Mouse (Mus musculus) limb, embryonic 11.5 days (tissue): ENCODE data around the gene Pga5. TPM values are rescaled to one million over a fixed set of nuclear protein-coding genes. Genes with fewer than 3 reads are reported as not detected.

Experiments
- ATAC-seq: fragments of 200-750 bp; cut with Nextera tagmentation; 2 replicates; pipeline ENCODE4 v1.8.0; 2017; ENCODE audit warnings: low read depth; ENCODE audit not compliant: insufficient number of reproducible peaks, low FRiP score, low TSS enrichment
- DNase-seq: peaks from one replicate; pipeline ENCODE4 v3.0.0-alpha.2; 2015; ENCODE audit warnings: low spot score
- H3K27ac ChIP-seq: fragments of 300-500 bp; sonication (generic); replicated peaks from 2 replicates; pipeline ENCODE4 v1.5.1; 2014; ENCODE audit warnings: low read depth, mild to moderate bottlenecking, low read length
- H3K27me3 ChIP-seq: fragments of 300-500 bp; sonication (generic); 2 replicates; pipeline ENCODE4 v1.6.1; 2014; ENCODE audit warnings: mild to moderate bottlenecking, low read length, mixed read lengths; ENCODE audit not compliant: control insufficient read depth, insufficient read depth
- H3K36me3 ChIP-seq: fragments of 300-500 bp; sonication (generic); 2 replicates; pipeline ENCODE4 v1.6.1; 2014; ENCODE audit warnings: mild to moderate bottlenecking, low read length, moderate library complexity, mixed read lengths; ENCODE audit not compliant: control insufficient read depth, insufficient read depth
- H3K4me1 ChIP-seq: fragments of 300-500 bp; sonication (generic); 2 replicates; pipeline ENCODE4 v1.6.1; 2014; ENCODE audit warnings: low read length, mixed read lengths; ENCODE audit not compliant: control insufficient read depth, insufficient read depth
- H3K4me2 ChIP-seq: fragments of 300-500 bp; sonication (generic); 2 replicates; pipeline ENCODE4 v1.6.1; 2014; ENCODE audit warnings: low read depth, mild to moderate bottlenecking, moderate library complexity; ENCODE audit not compliant: severe bottlenecking
- H3K4me3 ChIP-seq: fragments of 300-500 bp; sonication (generic); 2 replicates; pipeline ENCODE4 v1.5.1; 2014; ENCODE audit warnings: low read depth, low read length
- H3K9ac ChIP-seq: fragments of 300-500 bp; sonication (generic); 2 replicates; pipeline ENCODE4 v1.6.1; 2014; ENCODE audit warnings: mild to moderate bottlenecking, low read length
- H3K9me3 ChIP-seq: fragments of 300-500 bp; sonication (generic); 2 replicates; pipeline ENCODE4 v1.6.1; 2016; ENCODE audit warnings: low read length; ENCODE audit not compliant: control insufficient read depth
- WGBS: fragments of 180-500 bp; shearing (Covaris S2); extraction: QIAGEN DNeasy Blood & Tissue Kit; methylation state at CpG from one replicate; pipeline ENCODE4 v1.1.7; 2014; 5-methylcytosine and 5-hydroxymethylcytosine counted together
- polyA plus RNA-seq: library from polyadenylated mRNA; unstranded; fragments of >200 nt; fragmentation: Nextera tagmentation; extraction: Ambion mirVana; gene quantifications from 2 replicates; pipeline ENCODE4 v1.2.1, GENCODE M21; 2014

The Pga5 gene
- polyA plus RNA-seq = not detected in 2 replicates

- Histone ChIP-seq H3K36me3 (no peaks in the 10 kb centered on the region), H3K4me1 (no peaks in the 10 kb centered on the region), H3K4me2 (no peak within 1 kb of the TSS), H3K9ac (no peak within 1 kb of the TSS), H3K4me3 (no peak within 1 kb of the TSS), H3K27me3 (no peaks in the 10 kb centered on the region), H3K9me3 (no peaks in the 10 kb centered on the region), H3K27ac (no peak within 1 kb of the TSS)
- 46% methylated on average over 6 of the region's 6 CpGs for WGBS
- DNase-seq (peak; percentile 78), ATAC-seq (no peak)
Measured at GRCm38 (mm10) chr19:10677915-10678771, at the start of gene Pga5. Pga5 (minus strand) TSS chr19:10678071.

GRCm38 (mm10) chr19:10724629-10725363 is 46.9 kb upstream of the Pga5 start:
- H3K4me1 ChIP-seq = 0 out of 2 replicates have a peak, but pooled peaks cover 5% of the 10 kb centered on the region
- H3K27ac ChIP-seq = no peak overlapping the region
- no peak for ATAC-seq
- H3K4me3 ChIP-seq = no peak overlapping the region
- H3K9me3 ChIP-seq = no peaks in the 10 kb centered on the region
- DNase-seq = no peak
- no peak overlapping the region for H3K4me2 ChIP-seq
- no peaks in the 10 kb centered on the region for H3K36me3 ChIP-seq
- 77% methylated on average over 13 of the region's 13 CpGs for WGBS
- no peak overlapping the region for H3K9ac ChIP-seq
- H3K27me3 ChIP-seq = no peaks in the 10 kb centered on the region

GRCm38 (mm10) chr19:10723649-10724048 is 45.8 kb upstream of the Pga5 start:
- ATAC-seq = no peak
- 32% methylated on average over 5 of the region's 5 CpGs for WGBS

GRCm38 (mm10) chr19:10723084-10723483 is 45.2 kb upstream of the Pga5 start:
- 15% methylated on average over 13 of the region's 13 CpGs for WGBS
- no peak overlapping the region for H3K4me3 ChIP-seq
- no peaks in the 10 kb centered on the region for H3K36me3 ChIP-seq
- ATAC-seq (no peak), DNase-seq (no peak)
- H3K9ac ChIP-seq = no peak overlapping the region
- H3K27ac ChIP-seq = no peak overlapping the region
- no peaks in the 10 kb centered on the region for H3K27me3 ChIP-seq
- H3K4me2 ChIP-seq = no peak overlapping the region
- H3K9me3 ChIP-seq = no peaks in the 10 kb centered on the region
- 0 out of 2 replicates have a peak, but pooled peaks cover 5% of the 10 kb centered on the region for H3K4me1 ChIP-seq

More at GRCm38 (mm10) chr19:10723649-10724048, 45.8 kb upstream of the Pga5 start:
- Histone ChIP-seq H3K36me3 (no peaks in the 10 kb centered on the region), H3K27ac (no peak overlapping the region), H3K9ac (no peak overlapping the region), H3K4me2 (no peak overlapping the region), H3K4me1 (0 out of 2 replicates have a peak, but pooled peaks cover 5% of the 10 kb centered on the region), H3K27me3 (no peaks in the 10 kb centered on the region), H3K9me3 (no peaks in the 10 kb centered on the region), H3K4me3 (no peak overlapping the region)
- no peak for DNase-seq

GRCm38 (mm10) chr19:10721064-10721463 is 43.2 kb upstream of the Pga5 start:
- Histone ChIP-seq H3K4me1 (0 out of 2 replicates have a peak, but pooled peaks cover 5% of the 10 kb centered on the region), H3K27me3 (no peaks in the 10 kb centered on the region), H3K27ac (no peak overlapping the region), H3K36me3 (no peaks in the 10 kb centered on the region), H3K4me2 (no peak overlapping the region), H3K4me3 (no peak overlapping the region), H3K9me3 (no peaks in the 10 kb centered on the region), H3K9ac (no peak overlapping the region)
- ATAC-seq (no peak), DNase-seq (no peak)
- WGBS = 22% methylated on average over 5 of the region's 5 CpGs

GRCm38 (mm10) chr19:10720524-10720923 is 42.7 kb upstream of the Pga5 start:
- ATAC-seq = no peak
- no peak overlapping the region for H3K9ac ChIP-seq
- no peaks in the 10 kb centered on the region for H3K36me3 ChIP-seq
- H3K9me3 ChIP-seq = no peaks in the 10 kb centered on the region
- H3K27me3 ChIP-seq = no peaks in the 10 kb centered on the region
- H3K4me3 ChIP-seq = no peak overlapping the region
- DNase-seq = no peak
- WGBS = 23% methylated on average over 3 of the region's 3 CpGs
- no peak overlapping the region for H3K27ac ChIP-seq
- no peak overlapping the region for H3K4me2 ChIP-seq
- 0 out of 2 replicates have a peak, but pooled peaks cover 5% of the 10 kb centered on the region for H3K4me1 ChIP-seq

GRCm38 (mm10) chr19:10719751-10720150 is 41.9 kb upstream of the Pga5 start:
- Histone ChIP-seq H3K36me3 (no peaks in the 10 kb centered on the region), H3K4me2 (no peak overlapping the region), H3K4me1 (0 out of 2 replicates have a peak, but pooled peaks cover 5% of the 10 kb centered on the region), H3K27me3 (no peaks in the 10 kb centered on the region), H3K9me3 (no peaks in the 10 kb centered on the region), H3K9ac (no peak overlapping the region), H3K4me3 (no peak overlapping the region), H3K27ac (no peak overlapping the region)
- ATAC-seq (no peak), DNase-seq (no peak)
- WGBS = 6% methylated on average over 2 of the region's 2 CpGs

- no peaks in the 10 kb centered on the region for H3K36me3 ChIP-seq
- no peak overlapping the region for H3K4me3 ChIP-seq
- WGBS = 78% methylated on average over 7 of the region's 7 CpGs
- H3K4me1 ChIP-seq = 0 out of 2 replicates have a peak, but pooled peaks cover 5% of the 10 kb centered on the region
- no peak overlapping the region for H3K9ac ChIP-seq
- ATAC-seq (no peak), DNase-seq (no peak)
- H3K4me2 ChIP-seq = no peak overlapping the region
- H3K27ac ChIP-seq = no peak overlapping the region
- no peaks in the 10 kb centered on the region for H3K9me3 ChIP-seq
- no peaks in the 10 kb centered on the region for H3K27me3 ChIP-seq
Measured at GRCm38 (mm10) chr19:10718251-10718775, 40.4 kb upstream of the Pga5 start.
